Mouse (Mus musculus): Measurements from ENCODE around the gene Dnah10.

Gene Dnah10

GRCm38 (mm10) chr5:124812466-124812865, 87.6 kb downstream of the Dnah10 start:
- DNase-seq (ENCODE audit: low read depth, low spot score), result no peak

- no peak for DNase-seq (ENCODE audit: low read depth, low spot score)
Observed at GRCm38 (mm10) chr5:124814797-124815196, 89.9 kb downstream of the Dnah10 start.

- DNase-seq (ENCODE audit: low read depth, low spot score), result no peak
Observed at GRCm38 (mm10) chr5:124817050-124817449, 92.2 kb downstream of the Dnah10 start.

DNA sequence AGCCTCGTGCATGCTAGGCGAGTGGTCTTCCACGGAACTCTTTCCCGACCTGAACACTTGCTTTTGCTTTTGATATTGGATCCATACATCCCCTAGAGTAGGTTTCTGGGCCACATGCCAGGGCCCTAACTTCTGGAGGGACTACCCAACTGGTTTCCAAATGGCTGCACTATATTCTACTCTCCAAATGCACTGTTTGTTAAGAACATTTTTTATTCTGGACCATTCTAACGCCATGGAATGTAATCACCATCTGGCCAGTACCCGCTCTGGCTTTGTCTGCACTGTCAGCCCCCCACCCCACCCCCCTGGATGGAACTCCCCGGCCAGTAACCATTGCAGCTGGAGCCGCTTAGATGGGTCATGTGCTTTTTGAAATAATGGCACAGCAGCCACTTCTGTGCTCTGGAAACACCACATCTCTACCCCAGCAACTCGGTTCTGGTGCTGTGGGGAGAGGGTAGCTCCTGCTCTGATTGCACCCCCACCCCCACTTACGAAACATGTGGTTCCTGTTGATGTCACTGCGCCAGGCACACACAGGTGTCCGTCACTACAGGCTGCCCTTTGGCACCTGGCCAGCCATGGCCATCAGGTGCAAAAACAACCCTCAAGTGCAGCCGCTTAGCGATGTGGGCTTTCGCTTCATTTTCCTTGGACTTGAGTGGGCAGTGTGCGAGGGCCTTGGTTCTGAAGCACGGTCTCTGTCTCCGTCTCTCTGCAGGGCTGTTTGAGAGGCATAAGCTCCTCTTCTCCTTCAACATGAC, 97.4 kb downstream of the Dnah10 start:
- no peak for DNase-seq (ENCODE audit: low read depth, low spot score)

DNA sequence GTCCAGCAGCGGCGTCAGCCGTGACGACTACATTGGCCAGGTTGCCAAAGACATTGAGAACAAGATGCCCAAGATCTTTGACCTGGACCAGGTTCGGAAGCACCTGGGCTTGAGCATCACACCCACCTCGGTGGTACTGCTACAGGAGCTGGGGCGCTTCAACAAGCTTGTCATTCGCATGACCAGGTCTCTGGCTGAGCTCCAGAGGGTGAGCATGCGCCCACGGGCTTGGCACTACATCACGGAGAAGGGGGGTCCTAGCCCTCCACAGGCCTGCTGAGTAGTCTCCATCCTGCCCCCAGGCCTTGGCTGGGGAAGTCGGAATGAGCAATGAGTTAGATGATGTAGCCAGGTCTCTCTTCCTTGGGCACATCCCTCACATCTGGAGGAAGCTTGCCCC, 105.4 kb downstream of the Dnah10 start:
- no peak for DNase-seq (ENCODE audit: low read depth, low spot score)

DNA sequence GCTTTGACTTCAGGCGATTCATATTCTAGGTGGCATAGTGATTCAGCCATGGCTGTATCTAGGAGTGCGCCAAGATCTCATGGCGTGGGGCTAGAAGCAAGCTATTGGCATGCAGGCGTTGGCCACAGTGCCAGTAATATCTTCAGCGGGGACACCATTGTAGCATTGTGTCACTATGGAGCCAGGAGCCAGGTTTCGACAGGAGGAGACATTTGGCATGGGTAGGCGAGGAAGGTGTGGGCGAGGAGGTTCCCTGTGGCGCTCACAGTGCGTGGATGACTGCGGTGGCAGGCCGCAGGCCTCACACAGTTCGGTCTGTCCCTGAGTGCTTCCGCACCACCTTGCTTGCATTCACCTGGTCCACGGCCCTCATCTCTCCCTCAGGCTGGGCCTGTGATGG, 110.3 kb downstream of the Dnah10 start:
- DNase-seq (ENCODE audit: low read depth, low spot score), result no peak

- no peak for DNase-seq (ENCODE audit: low read depth, low spot score)
Observed at GRCm38 (mm10) chr5:124836075-124836474, 111.2 kb downstream of the Dnah10 start.

GRCm38 (mm10) chr5:124836621-124837020, 111.7 kb downstream of the Dnah10 start:
- DNase-seq (ENCODE audit: low read depth, low spot score), result no peak

DNA sequence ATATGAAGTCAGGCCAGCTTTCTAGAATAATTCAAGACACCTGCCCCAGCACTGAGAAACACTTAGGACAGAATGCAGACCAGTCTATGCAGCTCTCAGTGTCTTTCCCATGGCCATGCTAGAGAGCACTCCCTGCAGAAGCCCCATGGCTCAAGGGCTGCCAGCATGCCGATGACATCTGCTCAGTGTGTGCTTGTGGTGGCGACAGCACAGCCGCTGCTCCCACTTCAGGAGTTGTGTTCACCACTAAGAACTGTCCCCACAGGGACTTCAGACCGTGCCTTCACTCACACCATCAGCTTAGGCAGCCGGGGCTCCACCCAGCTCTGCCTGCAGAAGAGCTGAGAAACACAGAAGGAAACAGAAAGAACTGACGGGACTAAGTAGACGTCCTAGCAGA, 115.3 kb downstream of the Dnah10 start:
- DNase-seq (ENCODE audit: low read depth, low spot score), result no peak

- no peak for DNase-seq (ENCODE audit: low read depth, low spot score)
Observed at GRCm38 (mm10) chr5:124840669-124841068, 115.8 kb downstream of the Dnah10 start.

DNA sequence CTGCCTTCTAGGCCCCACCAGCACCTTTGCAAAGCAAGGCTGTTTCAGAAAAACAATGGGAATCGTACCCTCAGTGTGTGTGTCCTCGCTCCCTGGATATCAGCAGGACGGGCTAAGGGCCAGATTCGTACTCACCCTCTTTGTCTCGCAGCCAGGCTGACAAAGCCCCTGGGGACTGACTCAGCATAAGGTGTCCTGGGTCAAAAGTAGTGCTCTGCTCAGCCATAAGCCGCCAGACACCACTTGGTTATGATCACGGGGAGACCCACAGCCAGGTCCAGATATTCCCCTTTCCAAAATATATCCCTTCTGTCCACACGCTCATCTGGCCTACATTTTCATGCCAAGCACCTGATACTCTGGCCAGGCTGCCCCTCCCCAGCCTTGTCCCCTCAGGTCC, 118.5 kb downstream of the Dnah10 start:
- DNase-seq (ENCODE audit: low read depth, low spot score), result no peak

DNA sequence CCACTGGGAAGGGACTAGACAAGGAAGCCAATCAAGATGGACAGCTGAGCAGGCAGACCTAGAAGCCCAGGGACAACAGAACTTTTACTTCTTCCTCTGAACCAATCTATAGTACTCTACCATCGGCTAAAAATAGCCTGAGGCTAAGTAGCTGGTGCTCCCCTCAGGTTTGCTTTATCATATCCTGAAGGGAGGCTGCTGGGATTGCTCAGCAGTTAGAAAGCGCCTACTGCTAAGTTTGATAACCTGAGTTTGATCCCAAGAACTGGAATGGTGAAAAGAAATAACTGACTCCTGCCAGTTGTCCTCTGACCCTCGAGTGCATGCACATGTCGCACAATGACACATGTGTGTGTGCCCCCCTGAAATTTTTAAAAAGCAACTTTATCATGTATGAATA, 120.0 kb downstream of the Dnah10 start:
- DNase-seq (ENCODE audit: low read depth, low spot score), result no peak

DNA sequence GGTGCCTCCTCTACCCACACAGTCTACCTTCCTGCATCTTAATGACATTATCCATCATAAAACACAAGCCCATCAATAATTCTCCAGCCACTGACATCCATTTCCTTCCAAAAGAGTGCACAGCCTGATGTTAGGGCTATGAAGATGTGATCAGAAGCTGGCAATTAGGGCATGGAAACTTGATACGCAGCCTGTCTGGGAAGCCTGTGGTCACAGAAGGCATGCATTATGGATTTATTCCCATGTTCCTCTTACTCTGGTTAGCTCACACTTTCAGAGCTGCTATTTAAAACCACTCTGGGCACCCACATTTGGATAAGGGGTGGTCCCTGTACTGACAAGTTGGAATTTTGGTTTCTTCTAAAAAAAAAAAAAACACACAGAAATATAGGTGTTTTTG, 122.1 kb downstream of the Dnah10 start:
- no peak for DNase-seq (ENCODE audit: low read depth, low spot score)

DNA sequence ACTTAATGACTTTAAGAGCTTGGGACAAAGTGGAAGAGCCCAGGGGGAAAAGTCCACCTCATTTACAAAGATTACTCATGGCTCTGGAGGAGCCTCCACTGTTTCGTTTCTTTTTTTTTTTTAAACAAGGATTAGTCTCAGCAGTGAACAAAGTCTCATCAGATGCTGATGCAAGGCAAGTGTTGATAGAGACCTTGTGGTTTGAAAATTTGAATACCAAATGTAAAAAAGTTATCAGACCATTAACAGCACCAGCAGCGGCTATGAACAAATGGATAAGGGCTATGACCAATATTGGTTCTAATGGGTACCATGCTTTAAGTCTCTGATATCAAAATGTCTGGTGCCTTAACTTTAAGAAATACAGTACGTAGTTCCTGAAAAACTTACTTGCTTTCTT, 124.1 kb downstream of the Dnah10 start:
- DNase-seq (ENCODE audit: low read depth, low spot score), result no peak

DNA sequence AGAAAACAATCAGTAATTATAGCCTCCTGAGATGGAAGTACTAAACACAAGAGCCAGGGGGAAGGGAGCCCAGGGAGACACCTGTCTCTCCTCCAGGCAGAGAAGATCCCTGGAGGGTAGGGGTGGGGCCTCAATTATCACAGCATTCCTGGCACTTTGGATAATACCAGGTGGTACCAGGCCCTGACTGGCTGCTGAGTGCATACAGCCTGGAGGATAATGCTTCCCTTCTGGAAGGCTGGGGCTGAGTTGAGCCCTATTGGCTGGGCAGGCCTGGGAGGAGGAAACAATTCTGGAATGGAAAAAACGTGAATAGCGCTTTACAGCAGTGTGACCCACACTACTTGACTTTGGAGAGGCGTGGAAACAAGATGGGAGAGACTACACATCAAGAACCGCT, 126.7 kb downstream of the Dnah10 start:
- no peak for DNase-seq (ENCODE audit: low read depth, low spot score)

DNA sequence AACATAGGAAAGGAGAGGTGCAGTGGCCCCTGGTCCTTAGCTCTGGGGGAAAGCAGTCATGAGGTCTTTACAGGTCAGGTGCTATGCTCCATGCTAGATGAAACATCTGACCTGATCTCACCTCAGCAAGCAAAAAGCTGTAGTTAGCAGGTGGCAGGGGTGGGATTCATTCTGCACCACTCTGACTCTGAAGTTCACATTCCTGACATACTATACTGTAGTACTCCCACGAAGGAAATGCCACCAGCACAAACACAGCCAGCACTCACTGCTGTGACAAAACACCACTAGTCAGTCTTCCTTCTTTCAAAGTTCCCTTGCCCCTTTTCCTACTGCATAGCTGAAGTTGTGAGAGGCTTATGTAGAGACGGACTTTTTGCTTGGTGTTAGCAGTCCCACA, 127.4 kb downstream of the Dnah10 start:
- no peak for DNase-seq (ENCODE audit: low read depth, low spot score)

DNA sequence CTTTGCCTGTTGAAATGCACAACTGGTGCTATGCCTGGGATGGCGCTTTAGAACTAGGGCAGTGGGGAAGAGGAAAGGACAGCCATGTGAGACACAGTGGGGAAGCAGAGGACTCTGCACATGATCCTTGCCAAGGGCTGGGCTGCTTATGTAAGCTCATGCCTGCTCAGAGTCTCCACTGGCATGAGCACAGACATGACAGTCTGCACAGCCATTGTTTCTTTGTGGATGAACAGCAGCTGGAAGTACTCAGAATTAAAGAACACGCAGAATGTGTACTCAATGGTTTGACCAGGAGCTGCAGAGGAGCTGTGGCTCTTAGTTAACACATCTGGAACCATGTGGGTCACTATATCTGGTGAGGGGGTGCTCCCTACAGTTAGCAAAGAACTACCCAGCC, 128.2 kb downstream of the Dnah10 start:
- no peak for DNase-seq (ENCODE audit: low read depth, low spot score)

DNA sequence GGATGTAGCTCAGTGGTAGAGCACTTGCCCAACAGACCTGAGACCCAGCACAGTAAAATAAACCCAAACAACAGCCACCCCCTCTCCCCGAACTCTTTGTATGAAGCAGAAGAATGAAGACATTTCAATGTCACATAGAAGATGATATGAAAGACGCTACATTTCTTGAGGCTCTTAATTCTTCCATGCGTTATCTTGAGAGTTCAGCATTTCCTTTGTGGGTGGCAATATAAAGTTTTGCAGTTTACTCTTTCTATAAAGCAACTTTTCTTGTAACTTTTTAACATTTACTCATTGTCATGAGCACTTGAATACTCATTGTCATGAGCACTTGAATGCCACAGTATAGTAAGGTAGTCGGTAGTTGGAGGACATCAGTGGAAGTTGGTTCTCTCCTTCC, 129.3 kb downstream of the Dnah10 start:
- DNase-seq (ENCODE audit: low read depth, low spot score), result no peak

DNA sequence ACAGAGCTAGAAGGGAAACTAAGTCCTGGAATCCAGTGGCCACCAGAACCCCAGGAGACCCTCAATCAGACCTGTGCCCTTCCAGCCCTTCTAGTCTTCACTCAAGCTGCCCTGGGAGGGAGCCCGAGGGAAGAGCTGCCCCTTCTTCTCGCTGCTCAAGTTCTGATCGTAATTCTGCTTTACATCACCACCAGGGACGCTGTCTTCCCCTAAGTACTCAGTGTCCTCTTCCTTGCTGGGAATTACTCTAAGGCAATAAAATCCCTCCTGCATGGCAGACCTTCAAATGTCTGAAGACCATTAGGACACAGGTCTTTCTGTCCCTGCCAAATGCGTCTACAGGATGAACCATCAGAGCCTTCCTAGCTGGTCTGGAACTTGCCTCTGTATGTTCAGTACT, 135.1 kb downstream of the Dnah10 start:
- DNase-seq (ENCODE audit: low read depth, low spot score), result peak; percentile 55

GRCm38 (mm10) chr5:124861463-124861862, 136.6 kb downstream of the Dnah10 start:
- no peak for DNase-seq (ENCODE audit: low read depth, low spot score)

GRCm38 (mm10) chr5:124862013-124862866, 137.4 kb downstream of the Dnah10 start, which contains the start of the genes Ccdc92 and Zfp664:
Ccdc92 (minus strand) TSS chr5:124862424.
Zfp664 (plus strand) TSS chr5:124862691.
- peak; percentile 99 for DNase-seq (ENCODE audit: low read depth, low spot score)

GRCm38 (mm10) chr5:124862871-124863741, 138.2 kb downstream of the Dnah10 start:
- DNase-seq (ENCODE audit: low read depth, low spot score), result peak; percentile 41
